Mouse (Mus musculus) Patski (cell line): ENCODE results near the gene Xlr4a. TPM values are rescaled to one million over a fixed set of nuclear protein-coding genes. Genes with fewer than 3 reads are reported as not detected.
"Not testable (repeated sequence)": the region's sequence is repeated elsewhere in the genome, so short reads cannot be mapped to it uniquely, and the experiment has no call there.

Source experiments
- ATAC-seq: fragments of 100-300 bp; one replicate; pipeline ENCODE4 v1.8.0; 2021
- CTCF ChIA-PET: fragments of 350-600 bp; sonication (Branson Sonifier 250); formaldehyde crosslinking; loops from one replicate; lab custom pipeline; 2022; ENCODE audit warnings: inconsistent platforms; lab: Charles Lee
- POLR2A ChIA-PET: fragments of 350-600 bp; sonication (Branson Sonifier 250); formaldehyde crosslinking; loops from one replicate; lab custom pipeline; 2022; ENCODE audit warnings: antibody characterized with exemption, inconsistent platforms; lab: Charles Lee
- DNase-seq: peaks from one replicate; pipeline ENCODE4 v3.0.0-alpha.2; 2011; ENCODE audit warnings: low read depth, low spot score
- H3K27me3 ChIP-seq: fragments of 371-371 bp; one replicate; pipeline ENCODE4 v1.5.1; 2021
- CTCF ChIP-seq: fragments of 100-300 bp; IDR thresholded peaks from one replicate; pipeline ENCODE4 v1.5.1; 2021
- in situ Hi-C: fragments of 300-500 bp; cut with MboI; formaldehyde crosslinking; loops from 3 replicates; pipeline ENCODE4 v1.11.1; 2018; ENCODE audit warnings: low pct_unique_long_range_greater_than_20kb, mixed read lengths
- polyA plus RNA-seq: library from polyadenylated mRNA; unstranded; gene quantifications from one replicate; pipeline ENCODE4 v1.2.3, GENCODE M21; 2021

The Xlr4a gene
- not detected for polyA plus RNA-seq

- H3K27me3 ChIP-seq, DNase-seq, in situ Hi-C loops, POLR2A ChIA-PET, CTCF ChIA-PET, ATAC-seq: not testable (repeated sequence)
These were observed at the start of gene Xlr4a for GRCm38 (mm10) chrX:73082267-73083055. Gene Xlr4a (minus strand): TSS chrX:73082478.

- POLR2A ChIA-PET, CTCF ChIA-PET, H3K27me3 ChIP-seq, ATAC-seq, in situ Hi-C loops, DNase-seq: not testable (repeated sequence)
These were observed 40.9 kb upstream of the Xlr4a start for GRCm38 (mm10) chrX:73122859-73123829.

GRCm38 (mm10) chrX:73116747-73117146 is 34.5 kb upstream of the Xlr4a start, which contains the start of gene Gm14685:
Gene Gm14685 (plus strand): TSS chrX:73117047.
- H3K27me3 ChIP-seq, in situ Hi-C loops, POLR2A ChIA-PET, ATAC-seq, DNase-seq, CTCF ChIA-PET: not testable (repeated sequence)

- H3K27me3 ChIP-seq, DNase-seq, in situ Hi-C loops, POLR2A ChIA-PET, CTCF ChIA-PET, ATAC-seq: not testable (repeated sequence)
These were observed 14.7 kb upstream of the Xlr4a start, which contains the start of gene Xlr3a for GRCm38 (mm10) chrX:73096941-73097508. Gene Xlr3a (minus strand): TSS chrX:73097095.

GRCm38 (mm10) chrX:73066765-73067312 is 15.4 kb downstream of the Xlr4a start:
- POLR2A ChIA-PET, CTCF ChIA-PET, ATAC-seq, DNase-seq: not testable (repeated sequence)
- in situ Hi-C loops: loop anchor here (10.0 to 25.0 kb wide), 3 partner anchors 170 to 1870 kb away; partner anchors contain the start of genes F8a, Trex2 and Xlr4c
- H3K27me3 ChIP-seq: peaks cover 41% of the 10 kb centered on the region

- CTCF ChIA-PET: no interaction called here
- TF ChIP-seq CTCF: no peak
- DNase-seq: no peak
- no peak for ATAC-seq
- peaks cover 56% of the 10 kb centered on the region for H3K27me3 ChIP-seq
- POLR2A ChIA-PET: no interaction called here
- in situ Hi-C loops: loop anchor here (10.0 to 25.0 kb wide), 3 partner anchors 173 to 1873 kb away; partner anchors contain the start of genes F8a, Trex2 and Xlr4c
These were observed 17.9 kb downstream of the Xlr4a start, which contains the start of gene Pnma3 for GRCm38 (mm10) chrX:73064415-73064793. Gene Pnma3 (plus strand): TSS chrX:73064787.

- peaks cover 51% of the 10 kb centered on the region for H3K27me3 ChIP-seq
- DNase-seq: no peak
- no peak for ATAC-seq
- in situ Hi-C loops: loop anchor here (10.0 to 25.0 kb wide), 3 partner anchors 174 to 1874 kb away; partner anchors contain the start of genes F8a, Trex2 and Xlr4c
- no peak for TF ChIP-seq CTCF
- POLR2A ChIA-PET: no interaction called here
- CTCF ChIA-PET: no interaction called here
These were observed 18.5 kb downstream of the Xlr4a start for GRCm38 (mm10) chrX:73063512-73064414.

- ATAC-seq (no peak), DNase-seq (no peak)
- ChIA-PET POLR2A (interaction anchor here (0.6 kb wide), 1 partner anchor 281 kb away, joined by 3 read pairs; no protein-coding TSS in a partner anchor), CTCF (no interaction called here)
- no peak for TF ChIP-seq CTCF
- in situ Hi-C loops: loop anchor here (10.0 to 25.0 kb wide), 3 partner anchors 175 to 1875 kb away; partner anchors contain the start of genes F8a, Trex2 and Xlr4c
- H3K27me3 ChIP-seq: peaks cover 41% of the 10 kb centered on the region
These were observed 20.0 kb downstream of the Xlr4a start for GRCm38 (mm10) chrX:73062323-73062722.

- ChIA-PET CTCF (no interaction called here), POLR2A (no interaction called here)
- TF ChIP-seq CTCF: no peak
- in situ Hi-C loops: loop anchor here (10.0 to 25.0 kb wide), 3 partner anchors 176 to 1876 kb away; partner anchors contain the start of genes F8a, Trex2 and Xlr4c
- peaks cover 41% of the 10 kb centered on the region for H3K27me3 ChIP-seq
- no peak for DNase-seq
- ATAC-seq: no peak
These were observed 20.8 kb downstream of the Xlr4a start for GRCm38 (mm10) chrX:73061528-73061927.
